Mouse (Mus musculus): ENCODE measurements around the gene Akr1b8. TPM values are rescaled to one million over a fixed set of nuclear protein-coding genes. Genes with fewer than 3 reads are reported as not detected.
"Not testable (repeated sequence)": the region's sequence is repeated elsewhere in the genome, so short reads cannot be mapped to it uniquely, and the experiment has no call there.

The Akr1b8 gene
- total RNA-seq, 2 experiments from 2014 or later = 1.7 to 2.2 TPM

DNA sequence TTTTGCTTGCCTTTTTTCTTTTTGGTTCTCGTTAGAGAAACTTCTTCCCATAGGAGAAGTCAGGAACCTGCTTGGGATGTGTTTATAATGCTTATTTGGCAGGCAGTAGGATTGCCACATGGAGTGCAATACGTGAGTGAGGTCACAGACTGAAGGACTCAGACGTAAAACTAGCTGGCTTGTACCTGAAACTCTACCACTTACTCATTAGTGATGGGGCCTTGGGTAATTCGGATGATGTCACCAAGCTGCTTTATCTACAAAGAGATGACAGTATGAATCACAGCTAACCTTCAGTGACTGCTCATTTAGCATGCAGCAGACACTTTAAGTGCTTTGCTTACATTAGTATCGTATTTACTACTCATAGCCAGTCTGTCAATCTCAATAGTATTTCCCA lies 42.0 kb downstream of the Akr1b8 start:
- intact Hi-C loops (cut with DNase I) = loop anchor here (10.0 kb wide), 1 partner anchor 49 kb away; no protein-coding TSS in a partner anchor
- DNase-seq = no peak

DNA sequence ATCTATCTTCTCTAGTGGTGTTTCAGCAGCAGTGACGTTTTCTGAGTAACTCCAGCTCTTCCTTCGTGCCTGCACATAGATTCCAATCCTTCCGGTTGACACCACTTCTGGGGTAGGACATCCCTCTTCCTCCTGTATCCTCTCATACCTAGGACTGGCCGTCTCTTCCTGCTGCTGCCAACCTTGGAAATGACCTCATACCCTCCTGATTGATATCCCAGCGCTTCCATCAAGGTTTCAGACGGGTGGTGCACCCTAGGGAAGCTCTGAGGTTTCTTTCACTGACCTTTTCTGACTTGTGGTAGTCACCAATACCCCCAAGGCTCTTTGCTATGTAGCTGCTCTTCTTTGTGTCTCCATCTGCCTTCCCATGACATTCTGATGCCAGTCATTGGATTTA lies 44.5 kb downstream of the Akr1b8 start:
- intact Hi-C loops (cut with DNase I) = loop anchor here (10.0 kb wide), 1 partner anchor 46 kb away; no protein-coding TSS in a partner anchor
- DNase-seq = no peak

DNA sequence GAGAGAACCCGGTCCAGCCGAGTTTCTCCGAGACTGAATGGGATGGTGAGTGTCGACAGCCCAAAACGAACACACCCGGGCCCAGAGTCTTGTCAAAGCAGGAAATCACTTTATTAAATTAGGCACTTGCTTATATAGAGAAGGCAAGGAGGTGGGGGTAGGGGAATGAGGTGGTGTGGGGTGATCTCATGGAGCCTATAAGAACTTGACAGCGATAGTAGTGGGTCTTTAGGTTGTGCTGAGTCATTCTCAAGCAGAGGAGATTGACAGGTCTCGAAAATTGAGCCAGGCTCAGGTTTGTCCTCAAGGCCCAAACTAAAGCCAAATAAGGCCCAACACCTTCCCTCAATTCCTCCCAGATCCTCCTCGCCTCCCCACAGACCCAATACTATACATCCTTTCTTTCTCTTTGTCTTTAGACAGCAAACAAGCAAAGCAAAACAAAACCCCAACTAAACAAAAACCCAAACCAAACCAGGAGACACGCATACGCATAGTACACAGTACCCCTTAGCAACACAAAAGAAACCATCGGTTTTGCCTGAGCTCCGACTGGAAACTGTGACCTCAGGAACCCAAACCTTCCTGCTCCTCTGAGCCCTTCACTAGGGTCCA lies 45.8 kb downstream of the Akr1b8 start:
- intact Hi-C loops (cut with DNase I) = loop anchor here (10.0 kb wide), 1 partner anchor 45 kb away; no protein-coding TSS in a partner anchor
- no peak for DNase-seq

DNA sequence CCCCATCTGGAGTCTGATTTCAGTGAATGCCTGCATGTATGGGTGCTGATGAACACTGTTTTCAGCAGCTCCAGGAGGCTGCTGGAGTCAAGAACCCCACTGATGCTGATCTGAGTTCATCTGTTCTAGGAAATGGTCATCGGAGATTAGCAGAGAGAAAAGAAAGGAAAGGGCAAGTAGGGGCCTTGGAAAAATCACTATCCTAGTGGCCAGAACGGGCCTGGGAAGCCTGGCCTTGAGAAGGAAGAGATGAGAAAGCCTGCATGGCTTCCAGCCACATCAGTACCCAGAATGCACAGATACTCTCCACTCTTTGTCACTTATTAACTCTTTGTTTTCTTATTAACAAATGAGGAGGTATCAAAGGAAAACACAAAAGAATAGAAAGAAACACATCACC lies 46.8 kb downstream of the Akr1b8 start:
- DNase-seq = no peak
- intact Hi-C loops (cut with DNase I) = no loop called here

DNA sequence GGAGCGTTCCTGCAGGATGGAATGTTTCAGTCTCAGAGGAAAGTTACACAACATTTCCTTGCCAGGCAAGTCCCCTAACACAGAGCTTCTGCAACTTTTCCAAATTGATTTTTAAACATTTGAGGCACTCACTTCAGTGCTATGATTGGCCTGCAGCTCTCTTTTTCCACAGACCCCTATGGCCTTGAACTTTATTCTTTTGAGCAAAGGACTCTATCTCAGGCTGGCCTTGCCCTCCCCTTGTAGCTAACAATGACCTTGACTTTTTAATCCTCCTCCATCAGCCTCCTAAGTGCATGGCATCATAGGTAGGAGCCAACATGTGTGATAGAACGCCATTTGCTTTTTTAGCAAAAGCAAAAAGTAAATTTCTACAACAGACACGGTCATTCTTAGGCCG lies 52.8 kb downstream of the Akr1b8 start:
- intact Hi-C loops (cut with DNase I) = no loop called here
- DNase-seq = no peak

DNA sequence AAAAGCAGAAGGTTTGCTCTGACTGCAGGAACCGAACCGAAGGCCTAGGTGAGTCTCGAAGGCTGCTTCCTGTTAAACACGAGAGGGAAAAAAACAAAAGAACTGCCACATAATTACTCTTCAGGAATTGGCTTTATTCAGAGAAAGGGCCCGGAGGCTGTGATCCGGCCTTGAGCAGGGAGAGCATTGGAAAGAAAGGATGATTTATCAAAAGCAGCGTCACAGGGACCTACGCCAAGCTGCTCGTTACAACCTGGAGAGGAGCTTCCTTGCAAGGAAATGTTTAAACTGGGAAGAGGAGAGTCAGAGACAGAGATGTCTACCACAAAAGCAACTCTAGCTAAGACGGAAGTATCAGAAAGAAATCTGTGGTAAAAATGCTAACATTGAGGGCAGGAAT lies 53.5 kb downstream of the Akr1b8 start:
- no peak for DNase-seq
- intact Hi-C loops (cut with DNase I) = no loop called here

DNA sequence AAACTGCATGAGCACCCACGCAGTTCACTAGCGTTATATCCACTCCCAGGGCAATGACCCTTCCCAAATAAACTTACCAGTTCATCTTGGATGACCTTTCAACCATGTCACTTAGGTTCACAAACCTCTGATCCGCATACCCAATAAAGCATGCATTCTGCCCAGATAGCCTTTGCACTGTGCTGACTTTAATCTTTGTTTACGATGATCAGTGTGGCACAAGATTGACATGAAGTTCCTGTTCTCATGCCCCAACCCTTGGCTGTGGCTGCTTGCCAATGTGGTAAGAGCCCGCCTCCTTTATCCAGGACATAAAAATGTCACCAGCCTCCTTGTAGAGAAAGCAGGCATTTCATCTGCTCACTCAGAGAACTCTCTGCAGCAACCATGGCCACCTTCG lies 58.1 kb downstream of the Akr1b8 start, which contains the start of gene Akr1b7:
Akr1b7 (plus strand) TSS at position 312 of the 400 bp plus-strand sequence.
- intact Hi-C loops (cut with DNase I) = no loop called here
- no peak for DNase-seq

DNA sequence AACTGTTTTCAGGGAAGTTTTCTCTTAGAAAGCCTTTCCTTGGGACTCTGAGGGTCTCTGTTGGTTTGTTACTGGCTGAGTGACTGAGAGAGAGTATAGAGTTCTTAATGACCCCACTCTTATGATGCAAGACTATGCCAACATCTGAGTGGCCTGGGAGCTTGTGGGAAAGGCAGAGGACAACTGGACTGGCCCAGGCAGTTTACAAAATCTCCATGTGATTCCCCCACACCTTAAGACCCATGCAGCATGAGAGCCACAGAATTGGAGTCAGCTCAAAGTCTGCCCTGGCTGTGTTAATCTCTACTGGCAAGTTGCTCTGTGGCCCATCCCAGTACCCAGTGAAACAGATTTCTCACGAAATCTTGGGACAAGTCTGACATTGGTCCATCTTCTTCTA lies 58.8 kb downstream of the Akr1b8 start:
- DNase-seq = no peak
- intact Hi-C loops (cut with DNase I) = no loop called here

DNA sequence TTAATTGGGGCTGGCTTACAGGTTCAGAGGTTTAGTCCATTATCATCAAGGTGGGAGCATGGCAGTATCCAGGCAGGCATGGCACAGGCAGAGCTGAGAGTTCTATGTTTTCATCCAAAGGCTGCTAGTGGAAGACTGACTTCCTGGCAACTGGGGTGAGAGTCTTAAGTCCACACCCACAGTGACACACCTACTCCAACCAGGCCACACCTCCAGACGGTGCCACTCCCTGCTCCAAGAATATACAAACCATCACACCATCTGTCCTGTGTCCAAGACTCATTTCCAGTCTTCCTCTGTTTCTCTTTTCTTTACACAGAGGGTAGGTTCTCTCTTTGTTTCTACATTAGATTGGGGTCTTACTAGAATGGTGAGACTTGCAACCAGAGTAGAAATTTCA lies 59.5 kb downstream of the Akr1b8 start:
- DNase-seq; intact Hi-C loops (cut with DNase I): not testable (repeated sequence)

DNA sequence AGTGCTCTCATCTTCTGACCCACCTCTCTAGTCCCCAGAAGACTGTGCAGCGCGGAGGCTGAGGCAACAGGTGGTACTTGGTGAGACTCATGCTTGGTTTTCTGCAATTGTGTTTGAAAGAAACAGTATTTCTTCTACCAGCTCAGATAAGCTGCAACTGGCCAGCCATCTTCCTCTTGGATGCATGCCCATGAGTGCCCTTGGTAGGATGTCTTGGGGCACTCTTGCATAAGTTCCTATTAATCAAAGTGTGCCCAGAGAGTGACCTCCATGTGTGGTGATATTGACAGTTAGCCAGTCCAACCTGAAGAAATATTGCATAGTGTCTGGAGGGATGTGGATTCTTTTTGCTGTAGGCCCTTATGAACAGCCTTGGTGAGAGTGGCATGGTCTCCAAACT lies 62.6 kb downstream of the Akr1b8 start:
- intact Hi-C loops (cut with DNase I) = no loop called here
- no peak for DNase-seq

Other genes with a start within 250 kb of the Akr1b8 start
- gene Slc35b4, start 177.0 kb upstream of the Akr1b8 start, total RNA-seq (2021) = 1 to 10 TPM; 5.6 to 5.8 TPM
- 100 to 1,000 TPM; 152 to 165 TPM for gene Akr1b3, start 36.6 kb upstream of the Akr1b8 start, total RNA-seq (2021)
- gene Akr1b10, start 30.1 kb downstream of the Akr1b8 start, total RNA-seq (2021) = 10 to 100 TPM; 52.6 to 56.5 TPM
- not detected for gene Akr1b7, start 58.2 kb downstream of the Akr1b8 start, total RNA-seq (2021)
- 10 to 100 TPM; 87.5 to 92.0 TPM for gene Bpgm, start 122.1 kb downstream of the Akr1b8 start, total RNA-seq (2021)
- 10 to 100 TPM; 25.8 to 26.6 TPM for gene Cald1, start 244.4 kb downstream of the Akr1b8 start, total RNA-seq (2021)

Data from gastrocnemius, postnatal 36 days (tissue).